Mouse (Mus musculus) lung, postnatal 0 days (tissue): ENCODE results near the gene Kcnk2.

Experiments
- CTCF ChIP-seq: IDR thresholded peaks from 2 replicates; pipeline ENCODE4 v1.5.1; 2016; ENCODE audit warnings: antibody characterized with exemption, mild to moderate bottlenecking
- EP300 ChIP-seq: IDR thresholded peaks from 2 replicates; pipeline ENCODE4 v1.6.1; 2016; ENCODE audit warnings: antibody characterized with exemption, mild to moderate bottlenecking, control low read depth

- TF ChIP-seq CTCF (no peak), EP300 (no peak)
These were observed 166.8 kb downstream of the Kcnk2 start for GRCm38 (mm10) chr1:189235261-189235660.
